Mouse (Mus musculus): ENCODE results near the gene Nicn1.
A peak's percentile ranks its signal among the peaks of the same experiment; 100 is the strongest.
"Not testable (repeated sequence)": the region's sequence is repeated elsewhere in the genome, so short reads cannot be mapped to it uniquely, and the experiment has no call there.

The Nicn1 gene

GRCm38 (mm10) chr9:108278697-108279450 lies 11.4 kb upstream of the Nicn1 start:
- peak; percentile 23 to 59 for DNase-seq (ENCODE audit: low spot score in 2 of 2)

- no peak for DNase-seq (ENCODE audit: low spot score in 2 of 2)
Measured at GRCm38 (mm10) chr9:108280071-108280828, 10.0 kb upstream of the Nicn1 start.

GRCm38 (mm10) chr9:108284410-108284809 lies 5.8 kb upstream of the Nicn1 start:
- peak; percentile 57 to 74 for DNase-seq (ENCODE audit: low spot score in 2 of 2)

GRCm38 (mm10) chr9:108287526-108288238 lies 2.5 kb upstream of the Nicn1 start:
- not testable (repeated sequence) for DNase-seq (ENCODE audit: low spot score in 2 of 2)

GRCm38 (mm10) chr9:108289347-108289746 lies 882 bp upstream of the Nicn1 start:
- DNase-seq (ENCODE audit: low spot score in 2 of 2), result no peak

- no peak for DNase-seq (ENCODE audit: low spot score in 2 of 2)
Measured at GRCm38 (mm10) chr9:108290773-108291172, 544 bp downstream of the Nicn1 start.

- DNase-seq (ENCODE audit: low spot score in 2 of 2), result no peak
Measured at GRCm38 (mm10) chr9:108296453-108297355, 6.5 kb downstream of the Nicn1 start, which contains the start of gene Amt. Gene Amt, plus strand, starts transcription at chr9:108296853.

GRCm38 (mm10) chr9:108301853-108302252 lies 11.6 kb downstream of the Nicn1 start:
- no peak for DNase-seq (ENCODE audit: low spot score in 2 of 2)

- no peak for DNase-seq (ENCODE audit: low spot score in 2 of 2)
Measured at GRCm38 (mm10) chr9:108304716-108305115, 14.5 kb downstream of the Nicn1 start.

- no peak for DNase-seq (ENCODE audit: low spot score in 2 of 2)
Measured at GRCm38 (mm10) chr9:108305170-108305569, 14.9 kb downstream of the Nicn1 start.

- peak; percentile 99 for DNase-seq (ENCODE audit: low spot score in 2 of 2)
Measured at GRCm38 (mm10) chr9:108305629-108306520, 15.6 kb downstream of the Nicn1 start, which contains the start of the genes Rhoa and Tcta. Gene Rhoa, plus strand, starts transcription at chr9:108306129. Gene Tcta, minus strand, starts transcription at chr9:108306160.

- DNase-seq (ENCODE audit: low spot score in 2 of 2), result peak; percentile 75 to 85
Measured at GRCm38 (mm10) chr9:108306571-108306980, 16.3 kb downstream of the Nicn1 start.

GRCm38 (mm10) chr9:108307021-108307807 lies 17.0 kb downstream of the Nicn1 start:
- DNase-seq (ENCODE audit: low spot score in 2 of 2), result peak in 1 of 2 experiments; percentile 23

GRCm38 (mm10) chr9:108308141-108308540 lies 17.9 kb downstream of the Nicn1 start:
- DNase-seq (ENCODE audit: low spot score in 2 of 2), result no peak

- no peak for DNase-seq (ENCODE audit: low spot score in 2 of 2)
Measured at GRCm38 (mm10) chr9:108317572-108317971, 27.3 kb downstream of the Nicn1 start.

GRCm38 (mm10) chr9:108318462-108318861 lies 28.2 kb downstream of the Nicn1 start:
- DNase-seq (ENCODE audit: low spot score in 2 of 2), result no peak

GRCm38 (mm10) chr9:108322054-108322453 lies 31.8 kb downstream of the Nicn1 start:
- DNase-seq (ENCODE audit: low spot score in 2 of 2), result not testable (repeated sequence)

- DNase-seq (ENCODE audit: low spot score in 2 of 2), result no peak
Measured at GRCm38 (mm10) chr9:108324784-108325183, 34.6 kb downstream of the Nicn1 start.

- no peak for DNase-seq (ENCODE audit: low spot score in 2 of 2)
Measured at GRCm38 (mm10) chr9:108325811-108326210, 35.6 kb downstream of the Nicn1 start.

Data from natural killer cell, adult 2 months (primary cell).